Mouse (Mus musculus): ENCODE measurements around the gene Pds5b.
"Not testable (repeated sequence)": the region's sequence is repeated elsewhere in the genome, so short reads cannot be mapped to it uniquely, and the experiment has no call there.

Gene Pds5b

GRCm38 (mm10) chr5:150673153-150673835 lies at the start of gene Pds5b:
Gene Pds5b, plus strand, starts transcription at chr5:150673739.
- peak; percentile 95 for DNase-seq (ENCODE audit: low read depth, low spot score)

- no peak for DNase-seq (ENCODE audit: low read depth, low spot score)
Observed at GRCm38 (mm10) chr5:150625528-150625927, 48.0 kb upstream of the Pds5b start.

GRCm38 (mm10) chr5:150629272-150629671 lies 44.3 kb upstream of the Pds5b start:
- no peak for DNase-seq (ENCODE audit: low read depth, low spot score)

- DNase-seq (ENCODE audit: low read depth, low spot score), result no peak
Observed at GRCm38 (mm10) chr5:150629692-150630091, 43.8 kb upstream of the Pds5b start.

GRCm38 (mm10) chr5:150641440-150641839 lies 32.1 kb upstream of the Pds5b start:
- no peak for DNase-seq (ENCODE audit: low read depth, low spot score)

- DNase-seq (ENCODE audit: low read depth, low spot score), result not testable (repeated sequence)
Observed at GRCm38 (mm10) chr5:150643390-150643789, 30.1 kb upstream of the Pds5b start.

GRCm38 (mm10) chr5:150644926-150645325 lies 28.6 kb upstream of the Pds5b start:
- no peak for DNase-seq (ENCODE audit: low read depth, low spot score)

- DNase-seq (ENCODE audit: low read depth, low spot score), result peak; percentile 27
Observed at GRCm38 (mm10) chr5:150652578-150652977, 21.0 kb upstream of the Pds5b start.

GRCm38 (mm10) chr5:150654548-150654947 lies 19.0 kb upstream of the Pds5b start:
- no peak for DNase-seq (ENCODE audit: low read depth, low spot score)

- not testable (repeated sequence) for DNase-seq (ENCODE audit: low read depth, low spot score)
Observed at GRCm38 (mm10) chr5:150659425-150659824, 14.1 kb upstream of the Pds5b start.

GRCm38 (mm10) chr5:150660296-150660695 lies 13.2 kb upstream of the Pds5b start:
- DNase-seq (ENCODE audit: low read depth, low spot score), result not testable (repeated sequence)

GRCm38 (mm10) chr5:150663926-150664325 lies 9.6 kb upstream of the Pds5b start:
- not testable (repeated sequence) for DNase-seq (ENCODE audit: low read depth, low spot score)

GRCm38 (mm10) chr5:150664794-150665131 lies 8.8 kb upstream of the Pds5b start:
- no peak for DNase-seq (ENCODE audit: low read depth, low spot score)

GRCm38 (mm10) chr5:150665132-150665954 lies 8.2 kb upstream of the Pds5b start:
- DNase-seq (ENCODE audit: low read depth, low spot score), result peak; percentile 100

- not testable (repeated sequence) for DNase-seq (ENCODE audit: low read depth, low spot score)
Observed at GRCm38 (mm10) chr5:150666133-150666739, 7.3 kb upstream of the Pds5b start, which contains the start of gene N4bp2l2. Gene N4bp2l2, minus strand, starts transcription at chr5:150666183.

GRCm38 (mm10) chr5:150668731-150669130 lies 4.8 kb upstream of the Pds5b start:
- peak; percentile 34 for DNase-seq (ENCODE audit: low read depth, low spot score)

- DNase-seq (ENCODE audit: low read depth, low spot score), result no peak
Observed at GRCm38 (mm10) chr5:150672343-150672742, 1.2 kb upstream of the Pds5b start.

- peak; percentile 45 for DNase-seq (ENCODE audit: low read depth, low spot score)
Observed at GRCm38 (mm10) chr5:150673880-150674621, 512 bp downstream of the Pds5b start.

- no peak for DNase-seq (ENCODE audit: low read depth, low spot score)
Observed at GRCm38 (mm10) chr5:150674866-150675265, 1.3 kb downstream of the Pds5b start.

GRCm38 (mm10) chr5:150682862-150683261 lies 9.3 kb downstream of the Pds5b start:
- DNase-seq (ENCODE audit: low read depth, low spot score), result not testable (repeated sequence)

- DNase-seq (ENCODE audit: low read depth, low spot score), result no peak
Observed at GRCm38 (mm10) chr5:150690685-150691084, 17.1 kb downstream of the Pds5b start.

- DNase-seq (ENCODE audit: low read depth, low spot score), result no peak
Observed at GRCm38 (mm10) chr5:150693277-150693676, 19.7 kb downstream of the Pds5b start.
